Mouse (Mus musculus): ENCODE data around the gene B830017H08Rik. TPM values are rescaled to one million over a fixed set of nuclear protein-coding genes. Genes with fewer than 3 reads are reported as not detected.

The B830017H08Rik gene
- total RNA-seq, 1 experiment: not detected

- TF ChIP-seq CHD2 (IDR thresholded peaks at IDR 0.05; ENCODE audit: low read depth, low read length) (0 out of 2 replicates have a peak, but pooled peaks have one; percentile 34), ZC3H11A (IDR thresholded peaks at IDR 0.05; ENCODE audit: borderline replicate concordance, low read depth, low read length) (no peak), ZNF384 (IDR thresholded peaks at IDR 0.05; ENCODE audit: low read depth, low read length) (no peak), MAFK (IDR thresholded peaks at IDR 0.05; ENCODE audit: insufficient read depth, low read depth, low read length) (no peak), HCFC1 (IDR thresholded peaks at IDR 0.05; ENCODE audit: borderline replicate concordance, insufficient read depth, low read length) (no peak)
Observed at GRCm38 (mm10) chr16:17807192-17808009, 25.5 kb upstream of the B830017H08Rik start.

DNA sequence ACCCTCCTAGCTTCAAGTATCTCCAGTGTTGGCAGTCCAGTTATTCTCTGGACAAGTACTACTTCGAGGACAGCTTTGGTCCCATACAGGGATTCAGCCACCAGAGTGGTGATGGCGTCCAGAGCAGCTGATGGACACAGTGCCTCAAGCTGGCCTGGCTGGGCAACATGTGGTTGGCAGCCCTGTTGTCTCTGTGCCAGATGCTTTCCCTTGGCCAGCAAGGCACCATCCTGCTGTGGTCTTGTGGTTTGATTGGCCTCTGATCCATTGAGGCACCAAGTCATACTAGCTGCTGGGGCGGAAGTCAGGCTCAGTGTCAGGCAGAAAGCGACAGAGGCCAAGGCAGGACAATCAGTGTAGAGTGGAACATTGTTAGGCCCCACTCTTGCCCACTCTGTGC, 23.8 kb upstream of the B830017H08Rik start:
- Histone ChIP-seq H3K4me3 (ENCODE audit: insufficient read depth in 1 of 2, low read depth in 1 of 2, low read length in 2 of 2, poor library complexity in 1 of 2, severe bottlenecking in 1 of 2) (no peak overlapping the region), H3K9ac (ENCODE audit: insufficient read depth, low read depth, low read length, poor library complexity, severe bottlenecking) (no peak overlapping the region), H3K4me1 (ENCODE audit: control insufficient read depth in 2 of 2, insufficient read depth in 2 of 2, low read length in 2 of 2, poor library complexity in 1 of 2) (no peaks in the 10 kb centered on the region), H3K36me3 (ENCODE audit: control insufficient read depth, insufficient read depth, low read length, poor library complexity, severe bottlenecking) (no peaks in the 10 kb centered on the region), H3K9me3 (ENCODE audit: control insufficient read depth, insufficient read depth, low read depth, low read length) (no peaks in the 10 kb centered on the region), H3K27ac (ENCODE audit: insufficient read depth, low read depth, low read length, poor library complexity, severe bottlenecking) (no peak overlapping the region)
- in situ Hi-C loops (cut with MboI; ENCODE audit: low sequenced_read_pairs in 2 of 2, unreplicated experiment in 2 of 2): loop anchor here (10.0 to 25.0 kb wide), 2 partner anchors 776 to 803 kb away; partner anchors contain the start of gene Gp1bb (in 1 of the 2)
- DNase-seq (ENCODE audit: low read depth, low spot score): no peak
- no peak for TF ChIP-seq MAFK (IDR thresholded peaks at IDR 0.05; ENCODE audit: insufficient read depth, low read depth, low read length)

More at GRCm38 (mm10) chr16:17807192-17808009, 25.5 kb upstream of the B830017H08Rik start:
- H3K36me3 ChIP-seq (ENCODE audit: control insufficient read depth, insufficient read depth, low read length, poor library complexity, severe bottlenecking): no peaks in the 10 kb centered on the region
- H3K9me3 ChIP-seq (ENCODE audit: control insufficient read depth, insufficient read depth, low read depth, low read length): no peaks in the 10 kb centered on the region
- H3K4me1 ChIP-seq (ENCODE audit: control insufficient read depth in 2 of 2, insufficient read depth in 2 of 2, low read length in 2 of 2, poor library complexity in 1 of 2): peaks cover 0 to 7% of the 10 kb centered on the region in 2 experiments; a peak in 1 of 4 replicates
- DNase-seq (ENCODE audit: low read depth, low spot score): peak; percentile 91
- H3K4me3 ChIP-seq (ENCODE audit: insufficient read depth in 1 of 2, low read depth in 1 of 2, low read length in 2 of 2, poor library complexity in 1 of 2, severe bottlenecking in 1 of 2): peak overlapping the region; percentile 69
- peak overlapping the region; percentile 69 for H3K9ac ChIP-seq (ENCODE audit: insufficient read depth, low read depth, low read length, poor library complexity, severe bottlenecking)
- in situ Hi-C loops (cut with MboI; ENCODE audit: low sequenced_read_pairs in 2 of 2, unreplicated experiment in 2 of 2): loop anchor here (10.0 to 25.0 kb wide), 2 partner anchors 777 to 805 kb away; partner anchors contain the start of gene Gp1bb (in 1 of the 2)
- no peak overlapping the region for H3K27ac ChIP-seq (ENCODE audit: insufficient read depth, low read depth, low read length, poor library complexity, severe bottlenecking)

GRCm38 (mm10) chr16:17809711-17810110, 23.2 kb upstream of the B830017H08Rik start:
- TF ChIP-seq MAFK (IDR thresholded peaks at IDR 0.05; ENCODE audit: insufficient read depth, low read depth, low read length) (no peak), HCFC1 (IDR thresholded peaks at IDR 0.05; ENCODE audit: borderline replicate concordance, insufficient read depth, low read length) (no peak), ZNF384 (IDR thresholded peaks at IDR 0.05; ENCODE audit: low read depth, low read length) (no peak), ZC3H11A (IDR thresholded peaks at IDR 0.05; ENCODE audit: borderline replicate concordance, low read depth, low read length) (no peak), CHD2 (IDR thresholded peaks at IDR 0.05; ENCODE audit: low read depth, low read length) (no peak)
- Histone ChIP-seq H3K9me3 (ENCODE audit: control insufficient read depth, insufficient read depth, low read depth, low read length) (no peaks in the 10 kb centered on the region), H3K4me1 (ENCODE audit: control insufficient read depth in 2 of 2, insufficient read depth in 2 of 2, low read length in 2 of 2, poor library complexity in 1 of 2) (no peaks in the 10 kb centered on the region), H3K27ac (ENCODE audit: insufficient read depth, low read depth, low read length, poor library complexity, severe bottlenecking) (no peak overlapping the region), H3K9ac (ENCODE audit: insufficient read depth, low read depth, low read length, poor library complexity, severe bottlenecking) (no peak overlapping the region), H3K36me3 (ENCODE audit: control insufficient read depth, insufficient read depth, low read length, poor library complexity, severe bottlenecking) (no peaks in the 10 kb centered on the region), H3K4me3 (ENCODE audit: insufficient read depth in 1 of 2, low read depth in 1 of 2, low read length in 2 of 2, poor library complexity in 1 of 2, severe bottlenecking in 1 of 2) (no peak overlapping the region)
- in situ Hi-C loops (cut with MboI; ENCODE audit: low sequenced_read_pairs in 2 of 2, unreplicated experiment in 2 of 2): loop anchor here (10.0 to 25.0 kb wide), 2 partner anchors 775 to 803 kb away; partner anchors contain the start of gene Gp1bb (in 1 of the 2)
- no peak for DNase-seq (ENCODE audit: low read depth, low spot score)

DNA sequence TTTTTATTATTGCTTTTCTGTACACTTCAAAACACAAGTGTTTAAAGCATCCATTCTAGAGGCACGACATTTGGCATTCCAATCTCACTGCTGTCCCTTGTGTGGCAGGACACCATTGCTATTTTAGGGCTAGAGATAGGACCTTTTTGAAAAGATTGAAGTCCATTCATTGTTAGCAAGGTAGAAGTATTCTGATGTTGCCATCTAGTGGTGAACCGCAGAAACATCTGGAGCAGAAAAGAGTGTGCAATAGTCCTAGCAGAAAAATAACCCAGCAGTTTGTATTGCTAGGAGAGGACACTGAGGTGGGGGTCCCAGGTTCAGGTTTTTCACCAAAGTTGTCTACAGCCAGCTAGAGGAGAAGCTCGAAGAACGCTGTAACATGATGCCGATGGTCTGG, 20.8 kb upstream of the B830017H08Rik start:
- in situ Hi-C loops (cut with MboI; ENCODE audit: low sequenced_read_pairs in 2 of 2, unreplicated experiment in 2 of 2): loop anchor here in 1 of 2 experiments (25.0 kb wide), 1 partner anchor 800 kb away; the partner anchor contains the start of gene Gp1bb
- Histone ChIP-seq H3K9ac (ENCODE audit: insufficient read depth, low read depth, low read length, poor library complexity, severe bottlenecking) (no peak overlapping the region), H3K9me3 (ENCODE audit: control insufficient read depth, insufficient read depth, low read depth, low read length) (no peaks in the 10 kb centered on the region), H3K36me3 (ENCODE audit: control insufficient read depth, insufficient read depth, low read length, poor library complexity, severe bottlenecking) (no peaks in the 10 kb centered on the region), H3K4me3 (ENCODE audit: insufficient read depth in 1 of 2, low read depth in 1 of 2, low read length in 2 of 2, poor library complexity in 1 of 2, severe bottlenecking in 1 of 2) (no peak overlapping the region), H3K27ac (ENCODE audit: insufficient read depth, low read depth, low read length, poor library complexity, severe bottlenecking) (no peak overlapping the region), H3K4me1 (ENCODE audit: control insufficient read depth in 2 of 2, insufficient read depth in 2 of 2, low read length in 2 of 2, poor library complexity in 1 of 2) (peaks cover 0 to 2% of the 10 kb centered on the region in 2 experiments; a peak in 1 of 4 replicates)
- DNase-seq (ENCODE audit: low read depth, low spot score): no peak
- no peak for TF ChIP-seq HCFC1 (IDR thresholded peaks at IDR 0.05; ENCODE audit: borderline replicate concordance, insufficient read depth, low read length)
- TF ChIP-seq CHD2 (IDR thresholded peaks at IDR 0.05; ENCODE audit: low read depth, low read length): no peak
- TF ChIP-seq MAFK (IDR thresholded peaks at IDR 0.05; ENCODE audit: insufficient read depth, low read depth, low read length): no peak
- TF ChIP-seq ZNF384 (IDR thresholded peaks at IDR 0.05; ENCODE audit: low read depth, low read length): no peak
- TF ChIP-seq ZC3H11A (IDR thresholded peaks at IDR 0.05; ENCODE audit: borderline replicate concordance, low read depth, low read length): no peak
